Mouse (Mus musculus) left cerebral cortex, adult 11 months (tissue): ENCODE measurements around the gene Pum1.

Source experiments
- DNase-seq: peaks from one replicate; pipeline ENCODE4 v3.0.0; 2022; ENCODE audit warnings: low spot score

Pum1 gene

GRCm38 (mm10) chr4:130791811-130792375 is 128.8 kb downstream of the Pum1 start:
- no peak for DNase-seq

- DNase-seq, result no peak
Observed at GRCm38 (mm10) chr4:130792376-130793179, 129.5 kb downstream of the Pum1 start, which contains the start of gene Sdc3. Gene Sdc3, plus strand, starts transcription at chr4:130792537.

GRCm38 (mm10) chr4:130793180-130793501 is 130.0 kb downstream of the Pum1 start:
- DNase-seq, result no peak

GRCm38 (mm10) chr4:130794771-130795170 is 131.7 kb downstream of the Pum1 start:
- no peak for DNase-seq

GRCm38 (mm10) chr4:130795970-130796369 is 132.8 kb downstream of the Pum1 start:
- no peak for DNase-seq

- no peak for DNase-seq
Observed at GRCm38 (mm10) chr4:130797201-130798051, 134.3 kb downstream of the Pum1 start.

- DNase-seq, result no peak
Observed at GRCm38 (mm10) chr4:130798416-130798815, 135.3 kb downstream of the Pum1 start.

- DNase-seq, result no peak
Observed at GRCm38 (mm10) chr4:130799118-130799517, 136.0 kb downstream of the Pum1 start.

- no peak for DNase-seq
Observed at GRCm38 (mm10) chr4:130799582-130799981, 136.5 kb downstream of the Pum1 start.

GRCm38 (mm10) chr4:130800147-130800546 is 137.0 kb downstream of the Pum1 start:
- DNase-seq, result no peak

- DNase-seq, result no peak
Observed at GRCm38 (mm10) chr4:130801198-130801597, 138.1 kb downstream of the Pum1 start.

GRCm38 (mm10) chr4:130801624-130802329 is 138.7 kb downstream of the Pum1 start:
- no peak for DNase-seq

- DNase-seq, result no peak
Observed at GRCm38 (mm10) chr4:130803591-130803990, 140.5 kb downstream of the Pum1 start.

GRCm38 (mm10) chr4:130804292-130804691 is 141.2 kb downstream of the Pum1 start:
- no peak for DNase-seq

- no peak for DNase-seq
Observed at GRCm38 (mm10) chr4:130804771-130805361, 141.7 kb downstream of the Pum1 start.

GRCm38 (mm10) chr4:130805746-130806145 is 142.6 kb downstream of the Pum1 start:
- DNase-seq, result no peak

GRCm38 (mm10) chr4:130806746-130807145 is 143.6 kb downstream of the Pum1 start:
- DNase-seq, result no peak

- DNase-seq, result no peak
Observed at GRCm38 (mm10) chr4:130809784-130810183, 146.7 kb downstream of the Pum1 start.

- DNase-seq, result no peak
Observed at GRCm38 (mm10) chr4:130810845-130811244, 147.7 kb downstream of the Pum1 start.

- no peak for DNase-seq
Observed at GRCm38 (mm10) chr4:130811385-130811784, 148.3 kb downstream of the Pum1 start.

- no peak for DNase-seq
Observed at GRCm38 (mm10) chr4:130813958-130814357, 150.8 kb downstream of the Pum1 start.
